Mouse (Mus musculus) layer of hippocampus, postnatal 10 days (tissue): ENCODE measurements around the gene Il12rb1. TPM values are rescaled to one million over a fixed set of nuclear protein-coding genes. Genes with fewer than 3 reads are reported as not detected.

Source experiments
- DNase-seq, 2 experiments: peaks; one replicate each; pipeline ENCODE4 v3.0.0; 2021; ENCODE audit warnings: low spot score in 2 of 2
- total RNA-seq, 2 experiments: library from RNA; stranded (reverse); gene quantifications; 2 replicates each; pipeline ENCODE4 v1.2.3; 2021

Il12rb1 gene
- total RNA-seq, 2 experiments from 2014 or later, result 0.30 to 0.38 TPM

DNA sequence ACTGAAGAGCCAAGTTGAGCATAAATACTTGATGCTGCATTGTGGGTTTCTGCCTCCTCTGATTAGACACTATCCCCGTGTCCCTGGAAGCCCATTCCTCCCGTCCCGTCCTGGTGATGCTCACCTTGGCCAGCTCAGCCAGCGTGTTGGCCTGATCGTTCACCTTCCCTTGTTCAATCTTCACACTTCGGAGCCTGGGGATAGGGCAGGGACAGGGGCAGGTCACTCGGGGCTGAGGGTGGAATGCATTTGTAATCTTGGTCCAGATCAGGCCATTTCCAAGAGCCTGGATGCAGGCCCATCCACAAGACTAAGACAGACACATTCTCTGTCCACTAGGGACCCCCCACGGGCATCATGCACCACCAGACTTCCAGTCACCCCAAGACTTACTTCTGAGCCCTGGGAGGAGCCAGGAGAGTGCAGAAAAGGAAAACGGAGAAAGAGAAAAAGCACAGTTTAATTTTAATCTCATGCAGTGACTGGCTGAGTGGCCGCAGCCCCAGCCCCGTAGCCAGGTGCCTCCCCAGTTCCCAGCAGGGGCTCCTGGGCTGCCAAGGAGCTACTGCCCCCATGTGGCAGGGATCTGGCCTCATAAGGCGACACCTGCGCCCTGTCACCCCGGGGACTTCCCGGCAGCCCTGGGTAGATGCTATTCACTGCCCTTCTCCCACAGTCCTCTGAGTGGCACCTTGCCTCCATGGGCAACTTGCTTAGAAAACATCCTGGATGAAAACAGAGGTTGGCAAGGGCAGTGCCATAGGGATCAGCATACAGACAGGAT, 38.3 kb downstream of the Il12rb1 start:
- DNase-seq, result no peak

DNA sequence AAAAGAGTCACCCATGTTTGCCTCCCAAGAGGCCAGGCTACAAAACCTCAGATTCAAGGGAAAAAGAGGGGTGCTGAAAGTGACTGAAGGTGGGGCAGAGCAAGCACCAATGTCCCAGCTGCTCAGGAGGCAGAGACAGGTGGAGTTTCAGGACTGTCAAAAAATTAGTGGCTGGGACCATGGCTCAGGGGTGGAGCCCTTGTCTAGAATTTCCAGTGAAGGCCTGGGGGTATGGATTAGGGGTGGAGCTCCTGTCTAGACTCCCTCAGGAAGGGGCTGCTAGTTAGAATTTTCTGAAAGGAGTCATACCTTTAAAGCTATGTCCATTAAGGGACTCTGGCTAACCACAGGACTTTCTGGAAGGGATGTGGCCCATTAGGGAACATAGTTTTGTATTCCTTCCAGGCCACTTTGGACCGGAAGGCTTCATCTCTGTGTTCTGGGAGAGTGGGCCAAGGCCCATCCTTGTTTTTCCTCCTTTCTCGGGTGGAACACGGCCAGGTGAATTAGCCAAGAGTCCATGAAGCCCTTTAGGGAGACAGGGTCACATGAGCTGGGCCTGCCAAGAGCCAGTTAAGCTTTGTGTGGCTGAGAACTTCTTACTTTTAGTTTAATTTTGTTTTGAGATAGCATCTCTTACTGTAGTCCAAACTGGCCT, 41.2 kb downstream of the Il12rb1 start:
- DNase-seq, result no peak

DNA sequence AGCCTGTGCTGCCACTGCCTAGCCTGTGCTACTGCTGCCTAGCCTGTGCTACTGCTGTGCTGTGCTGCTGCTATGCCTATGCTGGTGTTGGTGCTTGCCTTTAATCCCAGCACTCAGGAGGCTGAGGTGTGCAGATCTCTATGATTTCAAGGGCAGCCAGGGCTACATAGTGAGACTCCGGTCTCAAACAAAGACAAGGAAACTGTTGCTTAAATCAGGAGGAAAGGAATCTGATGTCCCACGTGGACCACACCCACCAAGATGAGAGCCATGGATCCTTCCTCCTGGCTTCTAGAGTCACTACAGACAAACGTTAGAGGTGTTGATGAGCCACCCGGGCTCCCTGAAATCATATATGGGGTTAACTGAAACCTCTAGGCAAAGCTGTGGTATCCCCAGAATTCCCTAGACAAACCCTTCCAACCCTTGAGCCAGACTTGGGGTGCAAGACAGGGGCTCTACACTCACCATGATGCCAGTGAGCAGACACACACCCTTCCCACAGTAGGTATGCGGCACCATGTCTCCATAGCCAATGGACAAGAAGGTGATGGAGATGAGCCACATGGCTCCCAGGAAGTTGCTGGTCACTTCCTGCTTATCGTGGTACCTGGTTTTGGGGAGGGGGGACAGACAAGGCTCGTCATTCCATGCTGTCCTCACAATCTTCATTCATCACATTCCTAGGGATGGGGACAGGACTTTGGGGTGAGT, 42.0 kb downstream of the Il12rb1 start:
- no peak for DNase-seq

DNA sequence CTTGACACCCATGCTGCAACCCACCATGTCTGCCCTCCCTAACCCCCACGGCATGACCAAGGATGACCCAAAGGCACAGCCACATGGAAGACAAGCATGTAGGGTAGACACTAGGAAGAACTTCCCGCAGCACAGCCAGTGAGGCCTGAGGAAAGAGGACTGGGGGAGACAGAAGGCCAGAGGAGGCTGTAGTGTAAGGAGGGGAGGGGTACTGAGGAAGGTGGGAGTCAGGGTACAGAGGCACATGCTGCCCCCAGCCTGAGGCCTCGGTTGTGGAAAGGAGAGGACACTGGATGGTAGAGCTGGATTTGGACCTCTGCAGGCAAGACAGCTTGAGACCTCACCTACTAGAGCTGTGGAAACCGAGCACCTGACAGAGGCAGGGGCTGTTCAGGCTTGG, 42.7 kb downstream of the Il12rb1 start:
- no peak for DNase-seq

DNA sequence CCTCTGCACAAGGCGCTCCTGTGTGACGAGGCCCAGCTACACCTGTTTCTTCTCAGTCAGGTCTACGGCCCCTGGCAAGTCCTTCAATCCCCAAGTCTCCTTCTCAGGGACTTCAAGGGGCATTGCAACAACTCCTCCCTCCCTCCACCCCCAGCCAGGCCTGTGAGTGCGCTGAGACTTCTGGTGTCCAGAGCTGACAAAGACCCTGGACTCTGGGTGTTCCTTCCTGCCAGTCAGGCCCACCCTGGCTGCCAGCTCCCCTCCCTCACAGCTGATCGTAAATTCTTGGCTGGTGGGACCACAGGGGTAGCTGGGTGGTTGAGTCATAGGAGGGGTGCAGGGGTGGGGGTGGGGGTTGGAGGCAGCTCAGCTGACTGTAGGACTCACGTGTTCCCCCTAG, 43.6 kb downstream of the Il12rb1 start:
- DNase-seq, result no peak

DNA sequence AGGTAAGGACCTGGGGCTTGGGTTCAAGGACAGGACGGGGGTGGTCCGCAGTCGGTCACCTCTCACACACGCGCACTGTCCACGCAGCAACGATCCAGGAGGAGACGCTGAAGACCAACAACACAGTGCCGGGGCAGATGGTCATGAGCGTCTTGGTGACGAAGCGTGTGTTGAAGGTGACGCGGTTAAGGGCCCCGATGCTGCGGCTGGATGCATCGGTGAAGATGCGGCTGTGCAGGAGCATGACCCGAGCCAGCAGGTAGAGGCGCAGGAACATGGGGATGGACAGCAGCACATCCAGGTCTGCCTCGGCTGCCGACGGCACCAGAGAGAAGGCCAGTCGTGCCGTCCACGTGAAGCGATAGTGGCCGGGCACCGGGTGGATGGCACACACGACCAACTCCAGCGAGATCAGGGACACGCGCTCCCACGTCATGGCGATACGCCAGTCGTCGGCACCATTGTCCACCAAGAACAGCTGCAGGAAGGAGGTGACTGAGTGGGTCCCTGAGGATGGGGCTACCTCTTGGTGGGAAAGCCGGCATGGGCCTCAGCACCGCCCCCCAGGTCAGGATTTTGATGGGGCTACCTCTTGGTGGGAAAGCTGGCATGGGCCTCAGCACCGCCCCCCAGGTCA, 44.5 kb downstream of the Il12rb1 start:
- no peak for DNase-seq

DNA sequence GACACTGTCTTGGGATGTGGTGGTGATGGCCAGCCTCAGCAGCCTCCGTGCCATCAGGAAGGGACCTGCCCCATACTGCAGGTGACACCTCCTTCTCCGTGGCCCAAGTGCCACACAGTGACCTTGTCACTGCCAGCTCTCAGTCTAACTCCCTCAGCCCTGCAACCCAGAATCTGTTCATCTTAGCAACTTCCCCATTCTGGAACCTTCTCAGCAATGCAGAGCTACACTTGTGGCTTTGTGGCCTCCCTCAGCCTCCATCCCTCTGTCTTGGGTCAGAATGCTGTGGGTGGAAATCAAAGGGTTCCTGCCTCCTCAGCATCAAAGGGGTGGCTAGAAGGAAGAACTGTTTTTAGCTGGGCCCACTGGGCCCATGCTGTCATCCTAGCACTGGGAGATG, 45.6 kb downstream of the Il12rb1 start:
- no peak for DNase-seq

DNA sequence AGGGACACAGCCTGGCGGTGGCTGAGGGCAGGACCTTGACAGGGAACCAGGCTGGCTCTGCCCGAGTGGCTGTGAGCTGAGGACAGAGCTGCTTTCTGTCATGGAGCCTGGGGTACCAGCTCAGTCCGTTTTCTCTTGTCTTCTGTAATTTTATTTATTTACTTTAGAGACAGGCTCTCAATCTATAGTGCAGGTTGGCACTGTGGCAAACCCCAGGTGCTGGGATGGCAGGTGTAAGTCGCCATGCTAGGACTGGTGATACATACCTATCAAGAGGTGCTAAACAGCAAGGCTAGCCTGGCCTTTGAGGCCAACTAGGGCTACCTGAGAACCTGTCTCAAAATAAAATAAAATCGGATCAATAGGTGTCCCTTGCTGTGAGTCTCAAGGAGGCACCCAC, 47.8 kb downstream of the Il12rb1 start:
- no peak for DNase-seq

DNA sequence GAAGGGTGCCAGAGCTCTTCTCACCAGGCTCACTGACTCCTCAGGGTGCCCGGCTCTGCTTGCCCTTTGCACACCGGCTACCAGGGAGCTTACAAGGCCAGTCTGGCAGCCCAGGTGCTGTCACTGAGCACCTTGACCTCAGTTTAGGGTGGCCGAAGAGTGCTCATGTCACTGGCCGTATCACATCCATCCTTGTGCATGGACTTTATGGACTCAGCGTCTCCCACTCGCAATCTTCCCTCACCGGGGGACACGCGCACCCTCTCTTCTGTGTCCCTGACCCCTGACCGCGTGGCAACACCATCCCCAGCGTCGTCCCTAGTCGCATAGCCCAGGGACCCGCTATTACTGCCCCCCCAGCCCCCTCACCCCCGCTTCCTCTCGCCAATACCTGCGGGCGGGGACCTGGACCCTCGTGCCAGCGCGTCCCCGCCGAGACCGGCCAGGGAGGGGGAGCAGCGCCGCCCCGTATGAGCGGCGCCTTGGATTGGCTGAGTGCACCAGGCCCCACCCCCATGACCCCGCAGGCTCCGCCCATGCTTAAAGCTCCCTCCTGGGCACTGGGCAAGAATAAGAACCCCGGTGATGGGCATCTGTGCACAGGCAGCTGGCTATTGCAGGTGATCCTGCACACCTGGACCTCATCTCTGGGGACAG, 48.4 kb downstream of the Il12rb1 start:
- peak; percentile 77 to 85 for DNase-seq

DNA sequence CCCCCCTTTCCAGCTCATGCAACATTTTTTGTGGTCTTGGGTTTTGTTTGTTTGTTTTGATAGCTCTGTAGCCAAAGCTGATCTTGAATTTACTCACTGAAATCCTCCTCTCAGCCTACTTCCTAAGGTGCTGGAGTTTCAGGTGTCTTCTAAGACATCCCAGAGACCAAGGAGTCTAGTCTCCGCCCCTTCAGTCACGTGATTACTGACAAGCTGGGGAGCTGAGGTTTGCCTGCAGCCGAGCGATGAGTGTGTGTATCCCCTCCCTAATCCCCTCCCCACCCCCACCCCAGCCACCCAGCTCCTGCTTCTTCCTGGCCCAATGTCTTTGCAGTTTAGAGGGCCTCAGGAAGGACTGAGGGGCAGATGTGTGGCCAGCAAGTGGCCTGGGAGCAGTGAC, 49.3 kb downstream of the Il12rb1 start:
- no peak for DNase-seq

DNA sequence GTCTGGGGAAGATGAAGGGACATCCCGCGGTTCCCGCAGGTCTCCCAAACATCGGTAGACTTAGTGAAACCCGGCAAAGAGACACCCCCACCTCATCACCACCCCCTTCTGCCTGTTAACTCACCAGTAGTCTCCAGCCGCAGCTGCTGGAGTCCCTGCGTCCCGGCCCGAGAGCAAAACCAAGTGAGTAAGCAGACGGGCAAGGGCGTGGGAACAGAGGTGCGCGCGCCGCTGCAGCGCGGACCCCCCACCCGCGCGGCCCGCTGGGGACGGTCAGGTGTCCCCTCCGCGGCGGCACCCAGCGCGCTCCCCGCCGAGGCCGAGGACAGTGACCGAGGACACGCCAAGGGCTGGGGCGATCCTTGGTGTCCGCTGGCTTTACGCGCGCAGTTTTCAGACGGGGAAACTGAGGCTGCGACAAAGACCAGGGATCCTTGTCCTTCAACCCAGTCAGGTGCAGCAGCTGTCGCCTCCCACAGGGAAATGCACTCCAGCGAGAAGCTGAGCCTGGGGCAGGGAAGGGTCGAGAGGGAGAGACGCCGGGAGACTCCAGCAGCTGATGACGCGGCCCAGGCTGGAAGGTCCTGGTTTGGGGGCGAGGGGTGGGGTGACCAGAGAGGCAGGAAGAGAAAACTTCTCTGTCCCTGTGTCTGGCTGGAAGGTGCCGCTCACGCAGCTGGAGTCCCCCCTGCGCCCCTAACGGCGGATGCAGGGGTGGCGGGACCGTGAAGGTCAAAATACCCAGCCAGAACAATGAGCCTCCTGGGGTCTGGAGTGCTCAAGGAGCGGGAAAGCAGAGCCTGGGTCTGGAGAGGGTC, 54.8 kb downstream of the Il12rb1 start, which contains the start of gene Kcnn1:
Gene Kcnn1 (minus strand): TSS at position 435 of the 818 bp plus-strand sequence.
- no peak for DNase-seq

DNA sequence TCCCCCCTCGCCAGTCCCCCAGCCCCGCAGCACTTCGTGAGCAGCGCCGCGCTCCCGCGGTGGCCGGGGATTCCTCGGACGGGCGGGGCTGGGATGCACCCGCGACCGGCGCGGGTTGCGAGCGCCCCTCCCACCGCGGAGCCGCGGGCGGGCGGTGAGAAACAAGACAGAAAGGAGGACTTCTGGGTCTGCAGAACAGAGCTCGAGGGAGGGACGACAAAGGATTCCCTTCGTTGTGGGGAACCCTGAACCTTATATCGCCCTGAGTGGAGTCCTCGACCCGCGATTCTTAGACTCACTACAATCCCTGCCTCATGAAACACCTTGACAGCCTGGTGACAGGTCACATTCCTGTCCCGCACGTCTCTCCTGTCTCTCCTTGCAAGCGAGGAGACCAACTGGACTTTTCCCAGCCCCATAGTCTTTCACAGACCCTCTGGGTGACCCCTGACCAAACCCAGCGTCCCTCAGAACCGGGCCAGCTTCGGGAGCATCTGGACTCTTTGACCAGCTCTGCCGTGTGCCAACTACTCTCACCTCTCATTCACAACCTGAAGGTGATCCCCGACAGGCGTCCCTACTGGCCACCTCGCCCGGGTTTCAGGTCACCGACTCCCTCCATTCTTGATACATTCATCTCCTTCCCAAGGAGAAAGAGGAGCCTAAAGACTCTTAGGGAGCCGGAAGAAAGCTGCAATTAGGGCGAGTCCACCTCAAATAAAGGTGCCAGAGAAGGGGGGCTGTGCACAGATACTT, 55.9 kb downstream of the Il12rb1 start:
- no peak for DNase-seq

DNA sequence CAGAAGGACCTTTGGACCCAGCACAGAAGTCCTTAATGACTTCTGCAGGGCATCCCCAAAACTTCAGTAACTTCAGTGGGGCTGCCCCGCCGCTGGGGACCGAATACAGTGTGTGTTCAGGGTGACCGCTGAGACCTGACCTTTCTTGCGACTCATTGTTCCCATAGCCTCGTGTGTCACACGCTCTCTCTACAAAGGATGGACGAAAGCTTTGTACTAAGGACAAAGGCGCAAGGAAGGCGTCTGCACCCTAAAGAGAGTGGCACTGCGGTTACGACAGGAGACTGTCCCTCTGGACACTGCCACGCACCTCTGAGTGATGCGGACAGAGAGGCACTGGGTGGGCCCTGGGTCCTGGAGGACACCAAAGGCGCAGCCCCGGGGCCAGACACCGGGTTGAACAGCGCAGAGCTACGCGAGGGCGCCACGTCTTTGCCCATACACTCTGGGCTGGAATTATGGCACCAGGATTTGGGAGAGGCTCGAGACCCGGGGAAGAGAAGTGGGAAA, 56.5 kb downstream of the Il12rb1 start:
- no peak for DNase-seq

DNA sequence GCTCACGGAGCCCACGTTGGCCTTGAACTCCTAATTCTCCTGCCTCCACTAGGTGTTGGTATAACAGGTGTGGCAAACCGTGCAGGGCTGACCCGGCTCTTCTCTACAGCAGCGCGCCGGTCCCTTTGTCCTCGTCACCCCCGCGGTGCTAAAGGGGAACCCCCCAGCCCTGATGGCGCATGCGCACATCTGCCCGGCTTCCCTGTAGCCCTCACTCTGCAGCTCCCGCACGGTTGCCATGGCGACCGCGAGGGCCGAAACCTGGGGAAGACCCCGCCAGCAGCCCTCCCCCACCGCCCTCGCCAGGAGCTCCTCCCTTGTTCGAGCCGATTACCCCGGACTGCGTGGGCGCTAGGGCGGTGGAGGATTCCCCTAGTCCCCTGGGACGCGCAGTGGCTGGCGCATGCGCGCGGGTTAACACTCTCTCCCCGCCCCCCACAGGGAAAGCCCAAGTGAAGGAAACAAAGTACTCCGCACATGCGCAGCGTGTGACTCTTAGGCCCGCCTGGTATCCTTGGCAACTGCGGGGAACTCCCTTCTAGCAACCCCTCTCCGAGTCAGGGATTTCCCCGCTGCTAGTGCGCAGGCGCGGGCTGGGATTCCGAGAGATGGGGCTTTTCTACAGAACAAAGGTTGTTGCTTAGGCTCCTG, 57.2 kb downstream of the Il12rb1 start:
- peak; percentile 99 to 100 for DNase-seq

DNA sequence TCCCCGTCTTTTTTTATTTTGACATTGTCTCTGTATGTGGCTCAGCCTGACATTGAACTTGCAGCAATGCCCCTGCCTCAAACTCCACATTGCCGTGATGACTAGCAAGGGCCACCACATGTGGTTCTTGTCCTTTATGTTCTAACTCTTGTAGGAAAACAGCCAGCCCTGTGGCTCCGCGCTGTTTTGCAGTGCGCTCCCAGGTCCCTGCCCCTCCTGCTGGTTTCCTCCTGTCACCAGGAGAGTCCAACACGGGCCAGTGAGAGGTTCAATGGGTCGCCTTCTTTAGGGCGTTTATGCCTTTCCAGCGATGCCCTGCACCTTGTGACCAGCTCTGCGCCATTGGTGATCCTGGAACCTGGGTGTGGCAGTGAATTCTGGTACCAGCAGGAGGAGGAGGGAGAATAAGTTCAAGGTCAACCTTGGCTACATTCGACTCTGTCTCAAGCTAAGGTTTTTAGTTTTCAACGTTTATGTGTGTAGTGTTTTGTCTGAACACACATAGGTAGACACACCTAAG, 57.8 kb downstream of the Il12rb1 start:
- peak in 1 of 2 experiments; percentile 34 for DNase-seq

DNA sequence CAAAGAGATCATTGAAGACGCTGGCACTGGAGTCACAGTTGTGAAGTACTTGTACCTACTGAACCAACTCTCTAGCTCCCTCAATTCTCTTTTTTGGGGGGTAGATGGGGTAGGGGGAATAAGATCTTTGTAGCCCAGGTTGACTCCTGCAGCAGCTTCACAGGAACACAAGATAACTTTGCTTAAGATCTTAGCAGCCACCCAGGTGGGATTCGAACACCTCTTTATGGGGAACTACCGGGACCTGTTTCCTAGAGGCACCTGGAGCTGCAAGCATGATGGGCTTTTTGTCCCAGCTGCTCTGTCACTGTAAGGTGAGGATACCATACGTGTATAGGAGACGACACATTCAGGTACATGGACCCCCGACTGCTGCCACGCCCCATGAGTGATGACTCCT, 58.3 kb downstream of the Il12rb1 start:
- DNase-seq, result no peak

DNA sequence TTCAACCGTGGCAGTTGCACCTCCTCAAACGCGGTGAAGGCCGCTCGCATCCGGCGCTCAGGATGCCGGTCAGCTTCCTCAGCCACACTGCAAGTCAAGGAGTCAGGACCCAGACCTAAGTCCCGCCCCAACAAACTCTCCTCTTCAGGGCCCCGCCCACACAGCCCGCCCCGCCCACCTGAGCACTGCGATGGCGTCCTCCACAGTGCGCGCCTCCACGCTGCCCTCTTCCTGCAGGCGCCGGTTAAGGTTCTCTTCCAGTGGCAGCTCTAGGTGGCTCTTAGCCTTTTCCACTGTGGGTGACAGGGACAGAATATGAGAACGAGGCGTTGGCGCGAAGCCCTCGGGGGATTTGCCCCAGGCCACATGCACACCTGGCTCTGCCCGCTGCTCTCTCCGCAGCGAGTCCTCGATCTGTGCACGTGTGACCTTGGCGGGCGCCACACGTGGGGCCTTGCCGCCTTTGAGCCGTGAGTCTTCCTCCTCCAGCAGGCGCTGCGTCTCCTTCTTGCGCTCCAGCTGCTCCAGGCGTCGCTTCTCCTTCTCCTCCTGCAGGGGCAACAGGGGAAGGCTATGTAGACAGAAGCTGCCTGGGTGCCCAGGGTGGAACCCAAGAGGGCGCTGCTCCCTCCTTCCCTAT, 60.4 kb downstream of the Il12rb1 start:
- DNase-seq, result peak in 1 of 2 experiments; percentile 35

DNA sequence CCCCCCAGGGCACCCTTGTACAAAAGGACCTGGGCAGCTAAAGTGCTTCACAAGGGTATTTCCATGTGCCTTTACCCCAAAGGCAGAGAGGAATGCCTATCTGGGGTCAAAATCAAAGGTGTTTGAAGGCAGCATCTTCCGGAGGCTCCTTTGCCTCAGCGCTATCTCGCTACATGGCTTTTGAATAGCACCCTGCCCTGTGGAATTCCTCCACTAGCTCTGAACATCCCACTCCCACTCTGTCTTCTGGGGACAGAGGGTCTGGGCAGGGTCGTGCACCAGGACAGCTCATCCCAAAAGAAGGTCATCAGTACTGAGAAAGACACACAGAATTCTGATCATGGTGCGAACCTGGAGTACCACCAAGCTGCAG, 60.9 kb downstream of the Il12rb1 start:
- no peak for DNase-seq
